Mouse (Mus musculus): Measurements from ENCODE around the gene Ric1.

GRCm38 (mm10) chr19:29513111-29513766 lies 8.8 kb upstream of the Ric1 start:
- TF ChIP-seq CTCF (IDR thresholded peaks at IDR 0.05): no peak
- no peak for TF ChIP-seq POLR2A (IDR thresholded peaks at IDR 0.05; ENCODE audit: insufficient read depth, low read depth, low read length)

All from heart, adult 2 months (tissue).